In genomic region chr9:67683367-67683766, GRCm38 (mm10) we compare ENCODE assay signal across 9 mouse cellular contexts.
DNase-seq lines count a peak whose midpoint lies in the region; ATAC-seq and TF ChIP-seq lines count a peak whose summit lies in the region.
"Had no signal": no experiment of that assay in that cellular context is flagged by ENCODE, and none has a peak within 500 bp of the region (broad histone marks: within the 10 kb centered on the region; RNA-seq: fewer than 3 reads in every experiment).

No protein-coding gene starts in this region.

- H3K36me3 ChIP-seq in intestine, embryonic 14.5 days (ENCODE audit: control insufficient read depth, insufficient read depth, low read length) = no peaks in the 10 kb centered on the region
- H3K36me3 ChIP-seq in intestine, embryonic 16.5 days (ENCODE audit: control insufficient read depth, insufficient read depth, low read length) = no peaks in the 10 kb centered on the region
- H3K36me3 ChIP-seq in forebrain, embryonic 11.5 days (ENCODE audit: control insufficient read depth, insufficient read depth, low read length) = no peaks in the 10 kb centered on the region
- no peaks in the 10 kb centered on the region for H3K36me3 ChIP-seq in hindbrain, postnatal 0 days (ENCODE audit: insufficient read depth, low read length)

- H3K4me1 ChIP-seq in intestine, embryonic 14.5 days (replicated peaks; ENCODE audit: control insufficient read depth, insufficient read depth, low read length) = no peaks in the 10 kb centered on the region
- H3K4me1 ChIP-seq in intestine, embryonic 16.5 days (ENCODE audit: control insufficient read depth, insufficient read depth, low read length) = no peaks in the 10 kb centered on the region
- no peaks in the 10 kb centered on the region for H3K4me1 ChIP-seq in forebrain, embryonic 11.5 days (replicated peaks; ENCODE audit: control insufficient read depth, insufficient read depth, low read length)
- H3K4me1 ChIP-seq in hindbrain, postnatal 0 days (ENCODE audit: insufficient read depth, low read length) = no peaks in the 10 kb centered on the region

- no peak overlapping the region for H3K9ac ChIP-seq in intestine, embryonic 14.5 days (ENCODE audit: low read length)
- no peak overlapping the region for H3K9ac ChIP-seq in intestine, embryonic 16.5 days (ENCODE audit: low read depth, low read length)
- H3K9ac ChIP-seq in forebrain, embryonic 11.5 days (ENCODE audit: low read length) = no peak overlapping the region
- H3K9ac ChIP-seq in hindbrain, postnatal 0 days (replicated peaks; ENCODE audit: low read length) = no peak overlapping the region

- WGBS in intestine, embryonic 14.5 days = 10% methylated on average over 7 of the region's 7 CpGs
- 8% methylated on average over 7 of the region's 7 CpGs for WGBS in intestine, embryonic 16.5 days
- 9% methylated on average over 7 of the region's 7 CpGs for WGBS in forebrain, embryonic 11.5 days
- WGBS in hindbrain, postnatal 0 days = 9% methylated on average over 7 of the region's 7 CpGs

- peak; percentile 90 for DNase-seq in intestine, embryonic 14.5 days (ENCODE audit: low spot score)
- peak; percentile 33 for DNase-seq in c-Kit-negative CD71-positive TER-119-positive erythroid progenitor cells, embryonic 14.5 days (ENCODE audit: low read depth, low spot score)
- DNase-seq in forebrain, embryonic 11.5 days (ENCODE audit: low spot score) = peak; percentile 88
- DNase-seq in hindbrain, postnatal 0 days (ENCODE audit: low spot score) = peak; percentile 94
- DNase-seq in left cerebral cortex, postnatal 14 days (ENCODE audit: low spot score in 2 of 2) = peak; percentile 76 to 85
- DNase-seq in naive thymus-derived CD4-positive, alpha-beta T cell, adult 2 months (ENCODE audit: low read depth) = peak; percentile 55
- peak; percentile 16 for DNase-seq in testis, postnatal 14 days (ENCODE audit: low spot score)

- no peak overlapping the region for H3K4me3 ChIP-seq in intestine, embryonic 14.5 days (ENCODE audit: low read depth, low read length)
- no peak overlapping the region for H3K4me3 ChIP-seq in intestine, embryonic 16.5 days (ENCODE audit: low read length)
- H3K4me3 ChIP-seq in forebrain, embryonic 11.5 days (ENCODE audit: low read depth, low read length) = no peak overlapping the region
- H3K4me3 ChIP-seq in hindbrain, postnatal 0 days (ENCODE audit: low read length) = no peak overlapping the region
- H3K4me3 ChIP-seq: myocyte had no signal

- intact Hi-C loops in left cerebral cortex, postnatal 14 days (cut with DNase I) = loop anchor here (2.0 kb wide), 1 partner anchor 289 kb away; no protein-coding TSS in a partner anchor

- H3K4me2 ChIP-seq in intestine, embryonic 14.5 days (ENCODE audit: low read length) = no peak overlapping the region
- no peak overlapping the region for H3K4me2 ChIP-seq in intestine, embryonic 16.5 days (ENCODE audit: low read depth, low read length)
- H3K4me2 ChIP-seq in forebrain, embryonic 11.5 days (ENCODE audit: low read depth, low read length, severe bottlenecking) = no peak overlapping the region
- H3K4me2 ChIP-seq in hindbrain, postnatal 0 days (ENCODE audit: low read depth, low read length) = no peak overlapping the region

- TF ChIP-seq CTCF in hindbrain, postnatal 0 days (IDR thresholded peaks at IDR 0.05; ENCODE audit: low read depth) = peak; percentile 95

- H3K9me3 ChIP-seq in intestine, embryonic 14.5 days (ENCODE audit: control insufficient read depth, low read length) = peaks cover 13% of the 10 kb centered on the region; the same call in 1 of the 2 replicates
- peaks cover 11% of the 10 kb centered on the region for H3K9me3 ChIP-seq in intestine, embryonic 16.5 days (ENCODE audit: control insufficient read depth, low read length)
- no peaks in the 10 kb centered on the region; the same call in 1 of the 2 replicates for H3K9me3 ChIP-seq in forebrain, embryonic 11.5 days (ENCODE audit: control insufficient read depth, low read length)
- no peaks in the 10 kb centered on the region for H3K9me3 ChIP-seq in hindbrain, postnatal 0 days (ENCODE audit: low read length)

- no peaks in the 10 kb centered on the region for H3K27me3 ChIP-seq in intestine, embryonic 14.5 days (replicated peaks; ENCODE audit: control insufficient read depth, insufficient read depth, low read length)
- no peaks in the 10 kb centered on the region for H3K27me3 ChIP-seq in intestine, embryonic 16.5 days (replicated peaks; ENCODE audit: control insufficient read depth, insufficient read depth, low read length)
- no peaks in the 10 kb centered on the region for H3K27me3 ChIP-seq in forebrain, embryonic 11.5 days (ENCODE audit: control insufficient read depth, insufficient read depth, low read length)
- no peaks in the 10 kb centered on the region for H3K27me3 ChIP-seq in hindbrain, postnatal 0 days (ENCODE audit: insufficient read depth, low read length)

- ATAC-seq in intestine, embryonic 14.5 days (replicated peaks; ENCODE audit: low FRiP score, low TSS enrichment, low read depth) = no peak
- no peak for ATAC-seq in intestine, embryonic 16.5 days
- no peak for ATAC-seq in forebrain, embryonic 11.5 days (replicated peaks; ENCODE audit: low FRiP score)
- ATAC-seq in hindbrain, postnatal 0 days = peak; percentile 77

- H3K27ac ChIP-seq in intestine, embryonic 14.5 days (ENCODE audit: low read depth) = no peak overlapping the region
- H3K27ac ChIP-seq in intestine, embryonic 16.5 days (ENCODE audit: low read length) = no peak overlapping the region
- H3K27ac ChIP-seq in forebrain, embryonic 11.5 days (ENCODE audit: low read depth, low read length) = no peak overlapping the region
- no peak overlapping the region for H3K27ac ChIP-seq in hindbrain, postnatal 0 days

Comparison
In these comparisons a context has a peak if more than half of its experiments do, and no peak if none do; other contexts are left out.
1. DNase-seq: peak in every context shown above with its lines; median percentile 94 in hindbrain, postnatal 0 days; 90 in intestine, embryonic 14.5 days; 88 in forebrain, embryonic 11.5 days; 80 in left cerebral cortex, postnatal 14 days; 55 in naive thymus-derived CD4-positive, alpha-beta T cell, adult 2 months; 33 in c-Kit-negative CD71-positive TER-119-positive erythroid progenitor cells, embryonic 14.5 days; 16 in testis, postnatal 14 days.